ENCODE assay signal across 18 mouse cellular contexts in genomic region chr8:122135494-122135893, GRCm38 (mm10).
A peak's percentile ranks its signal among the peaks of the same experiment; 100 is the strongest.
DNase-seq lines count a peak whose midpoint lies in the region; ATAC-seq and TF ChIP-seq lines count a peak whose summit lies in the region.
"Had no signal": no experiment of that assay in that cellular context is flagged by ENCODE, and none has a peak within 500 bp of the region (broad histone marks: within the 10 kb centered on the region; RNA-seq: fewer than 3 reads in every experiment).

No protein-coding gene starts in this region.

- H3K4me2 ChIP-seq in liver, postnatal 0 days (ENCODE audit: low read depth, low read length), result no peak overlapping the region
- H3K4me2 ChIP-seq in forebrain, postnatal 0 days (ENCODE audit: low read depth), result no peak overlapping the region
- H3K4me2 ChIP-seq in midbrain, embryonic 16.5 days (ENCODE audit: low read length), result no peak overlapping the region
- H3K4me2 ChIP-seq: lung, embryonic 15.5 days; midbrain, embryonic 12.5 days; neural tube, embryonic 13.5 days; stomach, embryonic 15.5 days had no signal

- no peaks in the 10 kb centered on the region for H3K9me3 ChIP-seq in liver, postnatal 0 days (ENCODE audit: low read length)
- H3K9me3 ChIP-seq in forebrain, postnatal 0 days (ENCODE audit: low read length), result no peaks in the 10 kb centered on the region
- no peaks in the 10 kb centered on the region for H3K9me3 ChIP-seq in midbrain, embryonic 16.5 days (replicated peaks; ENCODE audit: control insufficient read depth, low read length, poor library complexity, severe bottlenecking)
- H3K9me3 ChIP-seq: embryonic facial prominence, embryonic 10.5 days; lung, embryonic 15.5 days; midbrain, embryonic 12.5 days; neural tube, embryonic 13.5 days; stomach, embryonic 15.5 days had no signal

- TF ChIP-seq POLR2A in bone marrow macrophage, adult 2 months (IDR thresholded peaks at IDR 0.05; ENCODE audit: borderline replicate concordance, low read depth, low read length), result no peak

- H3K9ac ChIP-seq in liver, postnatal 0 days (replicated peaks), result no peak overlapping the region
- H3K9ac ChIP-seq in forebrain, postnatal 0 days, result no peak overlapping the region
- H3K9ac ChIP-seq in midbrain, embryonic 16.5 days (ENCODE audit: low read depth, low read length), result no peak overlapping the region
- H3K9ac ChIP-seq: lung, embryonic 15.5 days; midbrain, embryonic 12.5 days; neural tube, embryonic 13.5 days; stomach, embryonic 15.5 days had no signal

- no peaks in the 10 kb centered on the region for H3K36me3 ChIP-seq in liver, postnatal 0 days (replicated peaks; ENCODE audit: insufficient read depth, low read length)
- no peaks in the 10 kb centered on the region for H3K36me3 ChIP-seq in forebrain, postnatal 0 days (ENCODE audit: insufficient read depth)
- no peaks in the 10 kb centered on the region for H3K36me3 ChIP-seq in midbrain, embryonic 16.5 days (ENCODE audit: control insufficient read depth, insufficient read depth, low read length)
- H3K36me3 ChIP-seq: embryonic facial prominence, embryonic 10.5 days; lung, embryonic 15.5 days; midbrain, embryonic 12.5 days; neural tube, embryonic 13.5 days; stomach, embryonic 15.5 days had no signal

- TF ChIP-seq EP300 in liver, postnatal 0 days (IDR thresholded peaks at IDR 0.05; ENCODE audit: low read depth), result no peak

- peak; percentile 44 for TF ChIP-seq CTCF in gastrocnemius, adult 2 months (IDR thresholded peaks at IDR 0.05)
- peak; percentile 23 for TF ChIP-seq CTCF in liver, postnatal 0 days (IDR thresholded peaks at IDR 0.05; ENCODE audit: low read depth)
- TF ChIP-seq CTCF in bone marrow macrophage, adult 2 months (IDR thresholded peaks at IDR 0.05; ENCODE audit: low read depth, low read length), result peak; percentile 52; the same call in 1 of the 2 replicates
- no peak; the same call in 1 of the 2 replicates for TF ChIP-seq CTCF in forebrain, postnatal 0 days (IDR thresholded peaks at IDR 0.05; ENCODE audit: low read depth)

- no peak overlapping the region for H3K4me3 ChIP-seq in gastrocnemius, adult 2 months
- no peak overlapping the region for H3K4me3 ChIP-seq in liver, postnatal 0 days (ENCODE audit: low read depth, low read length)
- no peak overlapping the region for H3K4me3 ChIP-seq in bone marrow macrophage, adult 2 months (ENCODE audit: insufficient read depth, low read length)
- no peak overlapping the region for H3K4me3 ChIP-seq in forebrain, postnatal 0 days (ENCODE audit: low read depth, low read length)
- no peak overlapping the region for H3K4me3 ChIP-seq in midbrain, embryonic 16.5 days (ENCODE audit: low read depth, low read length)
- H3K4me3 ChIP-seq: embryonic facial prominence, embryonic 10.5 days; lung, embryonic 15.5 days; midbrain, embryonic 12.5 days; neural tube, embryonic 13.5 days; stomach, embryonic 15.5 days had no signal

- H3K4me1 ChIP-seq in liver, postnatal 0 days (ENCODE audit: insufficient read depth), result no peaks in the 10 kb centered on the region
- peaks cover 39% of the 10 kb centered on the region for H3K4me1 ChIP-seq in bone marrow macrophage, adult 2 months (ENCODE audit: control insufficient read depth, insufficient read depth, low read length)
- no peaks in the 10 kb centered on the region for H3K4me1 ChIP-seq in forebrain, postnatal 0 days (ENCODE audit: insufficient read depth)
- H3K4me1 ChIP-seq in midbrain, embryonic 16.5 days (ENCODE audit: control insufficient read depth, insufficient read depth, low read length), result no peaks in the 10 kb centered on the region
- H3K4me1 ChIP-seq: lung, embryonic 15.5 days; midbrain, embryonic 12.5 days; neural tube, embryonic 13.5 days; stomach, embryonic 15.5 days had no signal

- no peak for ATAC-seq in liver, postnatal 0 days
- ATAC-seq in forebrain, postnatal 0 days, result no peak
- no peak for ATAC-seq in midbrain, embryonic 16.5 days

- intact Hi-C loops in gastrocnemius, adult 2 months (cut with DNase I), result loop anchor here (5.0 kb wide), 1 partner anchor 88 kb away; no protein-coding TSS in a partner anchor
- intact Hi-C loops in gastrocnemius, postnatal 36 days (cut with DNase I), result loop anchor here (5.0 kb wide), 1 partner anchor 138 kb away; no protein-coding TSS in a partner anchor

- H3K27me3 ChIP-seq in liver, postnatal 0 days (ENCODE audit: insufficient read depth, low read length), result no peaks in the 10 kb centered on the region
- H3K27me3 ChIP-seq in forebrain, postnatal 0 days (ENCODE audit: insufficient read depth, low read length), result no peaks in the 10 kb centered on the region
- no peaks in the 10 kb centered on the region for H3K27me3 ChIP-seq in midbrain, embryonic 16.5 days (ENCODE audit: control insufficient read depth, insufficient read depth, low read depth, low read length)
- H3K27me3 ChIP-seq: lung, embryonic 15.5 days; neural tube, embryonic 13.5 days; stomach, embryonic 15.5 days had no signal

- no peak overlapping the region for H3K27ac ChIP-seq in gastrocnemius, adult 2 months
- no peak overlapping the region for H3K27ac ChIP-seq in liver, postnatal 0 days (ENCODE audit: low read depth)
- peak overlapping the region; percentile 62 for H3K27ac ChIP-seq in bone marrow macrophage, adult 2 months (ENCODE audit: insufficient read depth, low read depth, low read length)
- no peak overlapping the region for H3K27ac ChIP-seq in forebrain, postnatal 0 days (ENCODE audit: low read depth, low read length)
- no peak overlapping the region for H3K27ac ChIP-seq in midbrain, embryonic 16.5 days (ENCODE audit: low read length)
- H3K27ac ChIP-seq: embryonic facial prominence, embryonic 10.5 days; lung, embryonic 15.5 days; midbrain, embryonic 12.5 days; neural tube, embryonic 13.5 days; stomach, embryonic 15.5 days had no signal

- no peak for DNase-seq in gastrocnemius, adult 2 months
- no peak for DNase-seq in gastrocnemius, postnatal 36 days
- no peak for DNase-seq in liver, postnatal 0 days
- DNase-seq in liver, result no peak
- peak; percentile 16 for DNase-seq in thymus, postnatal 0 days (ENCODE audit: low spot score)
- no peak for DNase-seq in forebrain, postnatal 0 days
- DNase-seq: B cell, adult 2 months; cerebellum, adult 11-12 months; gastrocnemius, postnatal 14 days; kidney, postnatal 36 days; right cerebral cortex, postnatal 4 days had no signal

- 43% methylated on average over 5 of the region's 5 CpGs for WGBS in liver, postnatal 0 days (ENCODE audit: insufficient replicate concordance)
- 80% methylated on average over 5 of the region's 5 CpGs for WGBS in forebrain, postnatal 0 days
- 67% methylated on average over 5 of the region's 5 CpGs for WGBS in midbrain, embryonic 16.5 days
